Mouse (Mus musculus) left cerebral cortex, postnatal 14 days (tissue): Measurements from ENCODE around the gene 4933411K16Rik. TPM values are rescaled to one million over a fixed set of nuclear protein-coding genes. Genes with fewer than 3 reads are reported as not detected.

ENCODE experiments used
- total RNA-seq, 2 experiments: library from RNA; stranded (reverse); gene quantifications; 2 replicates each; pipeline ENCODE4 v1.2.3; 2021

Gene 4933411K16Rik
- total RNA-seq, 2 experiments from 2014 or later = 0.57 to 0.68 TPM

Other genes with a start within 250 kb of the 4933411K16Rik start
- gene Frat1, start 222.3 kb upstream of the 4933411K16Rik start, total RNA-seq = 10 to 100 TPM; 11.2 to 14.7 TPM
- gene Frat2, start 204.1 kb upstream of the 4933411K16Rik start, total RNA-seq = 10 to 100 TPM; 10.5 to 10.6 TPM
- 10 to 100 TPM; 39.2 to 42.1 TPM for gene Rrp12, start 156.1 kb upstream of the 4933411K16Rik start, total RNA-seq
- gene Pgam1, start 140.3 kb upstream of the 4933411K16Rik start, total RNA-seq = 100 to 1,000 TPM; 601 to 606 TPM
- 10 to 100 TPM; 21.9 to 27.2 TPM for gene Exosc1, start 118.8 kb upstream of the 4933411K16Rik start, total RNA-seq
- gene Zdhhc16, start 118.8 kb upstream of the 4933411K16Rik start, total RNA-seq = 10 to 100 TPM; 54.9 to 60.4 TPM
- gene Mms19, start 71.1 kb upstream of the 4933411K16Rik start, total RNA-seq = 10 to 100 TPM; 26.7 to 35.6 TPM
- 10 to 100 TPM; 11.2 to 12.8 TPM for gene Ubtd1, start 70.5 kb upstream of the 4933411K16Rik start, total RNA-seq
- gene Ankrd2, start 16.2 kb upstream of the 4933411K16Rik start, total RNA-seq = under 1 TPM in 1 of 2 experiments, not detected in 1; 0.32 TPM
- gene Hoga1, start 6.6 kb upstream of the 4933411K16Rik start, total RNA-seq = 1 to 10 TPM; 4.2 to 5.6 TPM
- 10 to 100 TPM; 65.3 to 66.9 TPM for gene Morn4, start 34.1 kb downstream of the 4933411K16Rik start, total RNA-seq
- gene Pi4k2a, start 38.2 kb downstream of the 4933411K16Rik start, total RNA-seq = 10 to 100 TPM; 52.3 to 54.5 TPM
- 10 to 100 TPM; 28.8 to 29.0 TPM for gene Avpi1, start 76.8 kb downstream of the 4933411K16Rik start, total RNA-seq
- gene Marveld1, start 95.2 kb downstream of the 4933411K16Rik start, total RNA-seq = 10 to 100 TPM; 10.3 to 11.1 TPM
- 10 to 100 TPM; 93.8 to 94.6 TPM for gene Zfyve27, start 111.7 kb downstream of the 4933411K16Rik start, total RNA-seq
- gene Sfrp5, start 150.0 kb downstream of the 4933411K16Rik start, total RNA-seq = under 1 TPM; 0.31 to 0.80 TPM
- gene Golga7b, start 195.3 kb downstream of the 4933411K16Rik start, total RNA-seq = 100 to 1,000 TPM; 131 to 146 TPM